Mouse (Mus musculus) small intestine, adult 2 months (tissue): ENCODE measurements around the gene Klf13. TPM values are rescaled to one million over a fixed set of nuclear protein-coding genes. Genes with fewer than 3 reads are reported as not detected.

Source experiments
- H3K27ac ChIP-seq: fragments of 200-500 bp; 2 replicates; pipeline ENCODE4 v1.5.1; 2012; ENCODE audit warnings: low read depth, low read length, control low read depth, inconsistent platforms; ENCODE audit not compliant: insufficient read depth
- H3K27me3 ChIP-seq: fragments of 200-500 bp; 2 replicates; pipeline ENCODE4 v1.6.1; 2012; ENCODE audit warnings: mild to moderate bottlenecking, moderate library complexity, low read length, inconsistent platforms; ENCODE audit not compliant: control insufficient read depth, insufficient read depth
- H3K36me3 ChIP-seq: fragments of 200-500 bp; 2 replicates; pipeline ENCODE4 v1.6.1; 2012; ENCODE audit warnings: mild to moderate bottlenecking, low read length, control low read depth, inconsistent platforms; ENCODE audit not compliant: control insufficient read depth, insufficient read depth
- H3K4me1 ChIP-seq: fragments of 200-500 bp; 2 replicates; pipeline ENCODE4 v1.6.1; 2012; ENCODE audit warnings: low read length, inconsistent platforms, mixed read lengths; ENCODE audit not compliant: control insufficient read depth, insufficient read depth, insufficient read length
- H3K4me3 ChIP-seq: fragments of 200-500 bp; 2 replicates; pipeline ENCODE4 v1.5.1; 2012; ENCODE audit warnings: low read depth, mild to moderate bottlenecking, control low read depth, inconsistent platforms, low read length, moderate library complexity
- CTCF ChIP-seq: fragments of 200-500 bp; IDR thresholded peaks from 2 replicates; pipeline ENCODE4 v1.5.1; 2012; ENCODE audit warnings: low read depth, mild to moderate bottlenecking, control low read depth, inconsistent platforms, low read length, moderate library complexity, mixed read lengths; ENCODE audit not compliant: insufficient replicate concordance, insufficient read length; ENCODE audit errors: extremely low read depth
- POLR2A ChIP-seq: fragments of 200-500 bp; IDR thresholded peaks from 2 replicates; pipeline ENCODE4 v1.6.1; 2012; ENCODE audit warnings: low read depth, mild to moderate bottlenecking, control low read depth, inconsistent platforms, low read length, moderate library complexity
- WGBS: fragments of 180-500 bp; shearing (Covaris S2); methylation state at CpG from one replicate; pipeline ENCODE4 v1.1.7; 2018; 5-methylcytosine and 5-hydroxymethylcytosine counted together
- polyA plus RNA-seq: library from polyadenylated mRNA; depleted of rRNA; stranded (reverse); fragments of >200 nt; gene quantifications from 2 replicates; pipeline ENCODE4 v1.2.3, GENCODE M21; 2012

The Klf13 gene
- polyA plus RNA-seq, 1 experiment, result 55.1 TPM

DNA sequence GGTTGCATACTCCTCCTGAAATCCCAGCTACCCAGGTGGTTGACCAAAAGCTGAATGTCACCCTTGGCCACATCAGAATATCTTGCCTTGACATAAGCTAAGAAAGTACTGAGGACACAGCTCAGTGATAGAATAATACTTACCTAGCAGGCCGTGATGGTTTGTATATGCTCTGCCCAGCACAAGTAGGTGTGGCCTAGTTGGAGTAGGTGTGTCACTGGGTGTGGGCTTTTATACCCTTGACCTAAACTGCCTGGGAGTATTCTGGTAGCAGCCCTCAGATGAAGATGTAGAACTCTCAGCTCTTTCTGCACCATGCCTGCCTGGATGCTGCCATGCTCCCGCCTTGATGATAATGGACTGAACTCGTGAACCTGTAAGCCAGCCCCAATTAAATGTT lies 6.3 kb downstream of the Klf13 start:
- H3K4me1 ChIP-seq, result peaks cover 31% of the 10 kb centered on the region
- TF ChIP-seq POLR2A (no peak), CTCF (no peak)
- no peaks in the 10 kb centered on the region for H3K27me3 ChIP-seq
- no peaks in the 10 kb centered on the region for H3K36me3 ChIP-seq
- no peak overlapping the region for H3K4me3 ChIP-seq
- 34% methylated on average over 3 of the region's 3 CpGs for WGBS
- no peak overlapping the region; the same call in 1 of the 2 replicates for H3K27ac ChIP-seq

DNA sequence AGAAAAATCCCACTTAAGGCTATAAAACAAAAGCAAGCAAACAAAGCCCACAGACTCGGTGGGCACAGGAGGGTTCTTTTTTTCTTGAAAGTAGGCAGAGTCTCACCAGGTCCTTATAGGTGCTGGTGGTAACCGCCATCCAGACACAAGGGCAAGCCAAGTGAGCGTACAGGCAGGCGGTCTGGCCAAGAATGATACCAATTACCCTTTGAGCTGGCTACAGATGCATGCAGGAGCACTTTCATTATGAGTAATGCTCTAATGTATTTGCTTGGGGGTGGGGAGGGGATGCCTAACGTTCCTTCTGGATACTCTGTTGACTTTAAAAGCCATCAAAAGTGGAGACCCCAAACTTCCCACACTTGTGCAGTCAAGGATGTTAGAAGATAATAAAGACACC lies 7.9 kb downstream of the Klf13 start:
- TF ChIP-seq POLR2A (no peak), CTCF (no peak)
- H3K27ac ChIP-seq, result peak overlapping the region; percentile 52; the same call in 1 of the 2 replicates
- H3K36me3 ChIP-seq, result no peaks in the 10 kb centered on the region
- H3K27me3 ChIP-seq, result no peaks in the 10 kb centered on the region
- H3K4me3 ChIP-seq, result no peak overlapping the region
- WGBS, result 32% methylated on average over 5 of the region's 5 CpGs
- peaks cover 41% of the 10 kb centered on the region for H3K4me1 ChIP-seq

GRCm38 (mm10) chr7:63930132-63930531 lies 8.6 kb downstream of the Klf13 start:
- TF ChIP-seq CTCF, result no peak
- H3K4me1 ChIP-seq, result peaks cover 41% of the 10 kb centered on the region
- H3K27ac ChIP-seq, result no peak overlapping the region; the same call in 1 of the 2 replicates
- no peak overlapping the region for H3K4me3 ChIP-seq
- no peaks in the 10 kb centered on the region for H3K36me3 ChIP-seq
- 83% methylated on average over 3 of the region's 3 CpGs for WGBS
- no peaks in the 10 kb centered on the region for H3K27me3 ChIP-seq

DNA sequence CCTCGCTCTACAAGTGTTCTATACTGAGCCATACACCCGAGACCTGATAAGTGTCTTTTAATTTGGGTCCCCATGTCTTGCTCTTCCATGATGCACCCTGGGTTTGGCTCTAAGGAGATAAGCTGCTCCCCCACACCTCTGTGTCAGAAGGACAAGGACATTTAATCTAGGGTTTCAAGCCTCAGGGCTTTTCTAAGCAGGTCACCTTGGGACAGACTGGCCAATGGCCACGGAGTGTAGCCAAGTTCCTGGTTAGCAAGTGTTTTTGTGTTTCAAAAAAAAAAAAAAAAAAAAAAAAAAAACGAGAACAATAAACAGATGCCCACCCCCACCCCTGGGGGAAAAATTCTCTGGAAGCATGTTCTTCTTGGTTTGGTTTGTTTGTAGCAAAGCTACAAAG lies 9.6 kb downstream of the Klf13 start:
- 72% methylated on average over 4 of the region's 4 CpGs for WGBS
- TF ChIP-seq CTCF (no peak), POLR2A (no peak)
- no peak overlapping the region for H3K27ac ChIP-seq
- H3K4me3 ChIP-seq, result no peak overlapping the region
- H3K36me3 ChIP-seq, result no peaks in the 10 kb centered on the region
- peaks cover 48% of the 10 kb centered on the region for H3K4me1 ChIP-seq
- no peaks in the 10 kb centered on the region for H3K27me3 ChIP-seq

GRCm38 (mm10) chr7:63927121-63927520 lies 11.6 kb downstream of the Klf13 start:
- H3K36me3 ChIP-seq, result no peaks in the 10 kb centered on the region
- no peaks in the 10 kb centered on the region for H3K27me3 ChIP-seq
- H3K4me1 ChIP-seq, result peaks cover 45% of the 10 kb centered on the region
- no peak overlapping the region for H3K27ac ChIP-seq
- TF ChIP-seq CTCF, result no peak
- TF ChIP-seq POLR2A, result no peak
- no peak overlapping the region for H3K4me3 ChIP-seq
- WGBS, result 65% methylated on average over 6 of the region's 6 CpGs

DNA sequence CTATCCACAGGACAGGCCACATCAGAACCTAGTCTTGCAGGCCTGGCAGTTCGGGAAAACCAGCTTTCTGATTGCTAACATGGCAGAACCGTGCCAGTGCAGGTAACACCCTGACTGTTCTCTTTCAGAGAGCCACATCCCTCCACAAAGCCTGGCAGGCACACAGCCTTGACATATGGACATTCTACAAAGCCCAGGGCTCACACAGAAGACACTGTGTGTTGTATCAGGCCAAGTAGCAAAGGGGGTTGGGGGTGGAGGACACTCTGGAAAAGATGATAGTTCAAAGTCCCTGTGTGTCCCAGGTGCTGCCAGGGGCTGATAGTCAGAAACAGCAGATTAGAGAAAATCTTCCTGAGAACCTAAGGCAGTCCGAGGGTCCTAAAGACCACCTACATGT lies 12.2 kb downstream of the Klf13 start:
- TF ChIP-seq POLR2A (no peak), CTCF (no peak)
- Histone ChIP-seq H3K36me3 (no peaks in the 10 kb centered on the region), H3K27ac (peak overlapping the region; percentile 98), H3K4me1 (peaks cover 42% of the 10 kb centered on the region), H3K27me3 (no peaks in the 10 kb centered on the region), H3K4me3 (no peak overlapping the region)
- 41% methylated on average over 3 of the region's 3 CpGs for WGBS

- Histone ChIP-seq H3K36me3 (no peaks in the 10 kb centered on the region), H3K4me1 (peaks cover 38% of the 10 kb centered on the region), H3K27me3 (no peaks in the 10 kb centered on the region), H3K27ac (peak overlapping the region; percentile 98), H3K4me3 (peak overlapping the region; percentile 21)
- WGBS, result 9% methylated on average over 14 of the region's 14 CpGs
- TF ChIP-seq CTCF, result no peak
- no peak; the same call in 1 of the 2 replicates for TF ChIP-seq POLR2A
Measured at GRCm38 (mm10) chr7:63925413-63926360, 13.0 kb downstream of the Klf13 start.
